Mouse (Mus musculus) embryonic fibroblast, embryonic 13.5 days (primary cell): Measurements from ENCODE around the gene E130308A19Rik.

ENCODE experiments used
- CTCF ChIP-seq: IDR thresholded peaks from 2 replicates; pipeline ENCODE4 v1.5.1; 2011; ENCODE audit warnings: mild to moderate bottlenecking, control low read depth, low read length, moderate library complexity, borderline replicate concordance; ENCODE audit not compliant: insufficient read depth
- POLR2A ChIP-seq: IDR thresholded peaks from 2 replicates; pipeline ENCODE4 v1.6.1; 2011; ENCODE audit warnings: low read depth, mild to moderate bottlenecking, control low read depth, low read length, moderate library complexity

DNA sequence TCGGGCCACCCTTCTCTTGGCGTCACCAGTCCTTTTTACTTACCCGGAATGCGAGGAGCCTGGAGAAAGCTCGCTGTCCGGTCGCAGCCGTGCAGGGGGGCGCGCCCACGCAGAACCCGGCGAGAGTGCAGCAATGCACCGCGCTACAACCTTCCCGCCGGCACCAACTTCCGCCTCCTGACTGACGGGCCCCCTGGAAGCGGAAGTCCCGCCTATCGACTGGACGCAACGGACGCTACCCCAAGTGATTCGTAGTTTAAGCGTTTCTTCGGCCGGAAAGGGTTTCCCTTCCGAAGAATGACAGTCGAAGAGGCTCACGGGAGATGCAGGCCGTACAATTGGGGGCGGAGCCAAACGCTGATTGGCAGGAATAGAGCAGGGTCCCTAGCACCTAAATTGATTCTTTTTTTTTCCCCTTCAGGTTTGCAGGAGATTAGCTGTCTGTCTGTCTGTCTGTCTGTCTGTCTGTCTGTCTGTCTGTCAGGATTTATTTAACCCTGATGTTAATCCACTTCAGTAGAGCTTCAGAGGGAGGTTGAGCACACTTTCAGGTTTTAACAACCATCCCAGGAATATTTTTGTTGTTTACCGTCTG lies 157.8 kb downstream of the E130308A19Rik start:
- TF ChIP-seq POLR2A (peak; percentile 57), CTCF (no peak)
